Mouse (Mus musculus): Measurements from ENCODE around the gene Moap1. TPM values are rescaled to one million over a fixed set of nuclear protein-coding genes. Genes with fewer than 3 reads are reported as not detected.

Gene Moap1
- polyA plus RNA-seq, 1 experiment from 2014 or later: 28.1 TPM

DNA sequence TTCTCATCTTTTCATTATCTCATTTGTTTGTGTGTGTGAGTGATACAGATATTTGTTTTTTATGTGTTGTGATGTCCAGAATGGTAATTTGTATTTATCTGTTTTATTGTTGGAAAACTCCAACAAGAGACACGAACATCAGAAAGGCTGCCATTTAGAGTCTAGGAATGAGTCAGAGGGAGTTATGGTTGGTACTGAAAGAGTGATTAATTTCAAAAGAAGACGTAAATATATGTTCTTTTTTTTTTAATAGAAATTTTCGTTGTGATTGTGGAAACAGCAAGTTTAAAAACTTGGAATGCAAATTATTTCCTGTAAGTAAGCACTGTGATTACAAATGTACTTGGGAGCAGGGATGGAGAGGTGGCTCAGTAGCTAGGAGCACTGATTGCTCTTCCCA lies 18.2 kb upstream of the Moap1 start:
- Histone ChIP-seq H3K4me1 (peaks cover 21% of the 10 kb centered on the region), H3K4me3 (no peak overlapping the region), H3K36me3 (peaks cover 35% of the 10 kb centered on the region), H3K27ac (no peak overlapping the region), H3K9ac (no peak overlapping the region), H3K4me2 (replicated peaks) (no peak overlapping the region), H3K27me3 (no peaks in the 10 kb centered on the region), H3K9me3 (no peaks in the 10 kb centered on the region)
- WGBS: 87% methylated on average over 3 of the region's 3 CpGs
- ATAC-seq (ENCODE audit: low FRiP score, low read depth): no peak

DNA sequence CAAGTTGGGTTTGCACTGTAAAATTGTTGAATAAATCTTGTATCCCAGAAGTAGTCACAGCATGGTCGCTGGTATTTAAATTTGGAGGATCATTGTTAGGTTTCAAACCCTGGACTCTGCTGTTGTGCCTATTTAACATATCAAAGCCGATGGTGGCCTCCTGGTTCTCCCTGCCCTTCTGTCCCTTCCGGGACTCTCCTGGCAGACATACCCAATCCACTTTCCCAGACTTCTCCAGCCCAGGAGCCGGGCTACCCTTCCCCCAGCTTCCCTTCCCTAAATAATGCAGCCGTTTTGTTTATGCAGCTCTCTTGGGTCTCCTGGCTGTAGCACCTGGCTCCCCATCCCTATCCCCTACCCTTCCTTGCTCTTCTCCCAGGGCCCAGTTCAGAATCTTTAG lies 15.5 kb upstream of the Moap1 start:
- ATAC-seq (ENCODE audit: low FRiP score, low read depth): no peak
- WGBS: 3% methylated on average over 5 of the region's 5 CpGs
- no peaks in the 10 kb centered on the region for H3K9me3 ChIP-seq
- H3K27ac ChIP-seq: no peak overlapping the region
- H3K36me3 ChIP-seq: peaks cover 16% of the 10 kb centered on the region
- no peaks in the 10 kb centered on the region for H3K27me3 ChIP-seq
- H3K4me2 ChIP-seq (replicated peaks): peak overlapping the region; percentile 90
- peaks cover 27% of the 10 kb centered on the region for H3K4me1 ChIP-seq
- peak overlapping the region; percentile 87 for H3K9ac ChIP-seq
- peak overlapping the region; percentile 90 for H3K4me3 ChIP-seq

DNA sequence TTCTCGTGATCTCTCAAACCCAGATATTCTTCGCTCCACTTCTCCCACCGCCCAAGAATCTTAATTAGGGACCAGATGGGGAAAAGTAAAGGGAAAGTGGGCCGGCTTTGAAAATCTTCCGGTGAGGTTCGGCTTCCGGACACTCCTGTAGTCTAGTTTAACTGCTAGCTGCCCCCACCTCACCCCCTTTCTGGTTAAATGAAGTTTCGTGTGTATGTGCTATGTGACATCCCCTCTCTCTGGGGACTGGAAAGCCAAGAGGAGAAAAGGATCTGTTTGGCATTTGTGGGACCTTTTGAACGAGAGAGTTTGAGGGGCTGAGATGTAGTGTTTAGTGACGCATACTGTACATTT lies 14.9 kb upstream of the Moap1 start, which contains the start of gene Gm20604:
Gm20604 (minus strand) TSS at position 270 of the 354 bp plus-strand sequence.
- ATAC-seq (ENCODE audit: low FRiP score, low read depth): no peak
- Histone ChIP-seq H3K27me3 (no peaks in the 10 kb centered on the region), H3K27ac (peak within 1 kb of the TSS; percentile 83), H3K4me1 (peaks cover 27% of the 10 kb centered on the region), H3K9me3 (no peaks in the 10 kb centered on the region), H3K9ac (peak within 1 kb of the TSS; percentile 87), H3K36me3 (peaks cover 16% of the 10 kb centered on the region), H3K4me2 (replicated peaks) (peak within 1 kb of the TSS; percentile 90), H3K4me3 (peak within 1 kb of the TSS; percentile 90)
- under 1% methylated on average over 10 of the region's 10 CpGs for WGBS

DNA sequence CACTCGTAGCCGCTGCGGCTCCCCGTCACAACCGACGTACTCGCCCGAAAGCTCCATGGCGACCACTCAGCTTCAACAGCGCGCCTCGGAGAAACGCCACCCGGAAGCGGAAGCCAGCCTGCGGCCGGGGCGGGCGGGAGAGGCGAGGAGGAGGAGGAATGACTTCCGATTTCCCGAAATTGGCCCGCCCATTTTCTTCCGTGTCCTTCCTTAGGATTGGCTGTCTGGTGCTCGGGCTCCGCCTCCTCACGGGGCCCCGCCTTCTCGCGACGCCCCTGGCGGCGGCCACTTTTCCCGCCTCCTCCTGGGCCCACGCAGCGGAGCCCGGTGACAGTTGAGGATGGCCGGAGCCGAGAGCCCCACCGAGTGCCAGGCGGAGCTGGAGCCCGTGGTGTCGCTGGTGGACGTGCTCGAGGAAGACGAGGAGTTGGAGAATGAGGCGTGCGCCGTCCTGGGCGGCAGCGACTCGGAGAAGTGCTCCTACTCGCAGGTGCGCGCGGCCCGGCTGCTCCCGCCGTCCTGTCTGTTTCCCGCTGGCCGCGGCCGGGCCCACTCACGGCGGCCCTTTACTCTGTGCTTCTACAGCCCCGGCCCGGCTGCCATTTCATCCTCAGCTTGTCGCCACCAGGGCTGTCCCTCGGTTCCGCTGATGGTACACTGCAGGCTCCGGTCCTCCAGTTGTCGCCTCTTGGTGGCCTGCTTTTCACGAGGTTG lies 14.4 kb upstream of the Moap1 start, which contains the start of the genes Gm28051, Gon7 and Ubr7:
Gm28051 (minus strand) TSS at position 77 of the 714 bp plus-strand sequence.
Gon7 (minus strand) TSS at position 115 of the 714 bp plus-strand sequence.
Ubr7 (plus strand) TSS at position 279 of the 714 bp plus-strand sequence.
- H3K9me3 ChIP-seq: no peaks in the 10 kb centered on the region
- peaks cover 15% of the 10 kb centered on the region for H3K36me3 ChIP-seq
- no peaks in the 10 kb centered on the region for H3K27me3 ChIP-seq
- peak within 1 kb of the TSS; percentile 90 for H3K4me2 ChIP-seq (replicated peaks)
- peak; percentile 97 for ATAC-seq (ENCODE audit: low FRiP score, low read depth)
- H3K4me1 ChIP-seq: peaks cover 27% of the 10 kb centered on the region
- peak within 1 kb of the TSS; percentile 87 for H3K9ac ChIP-seq
- WGBS: under 1% methylated on average over 73 of the region's 73 CpGs
- H3K27ac ChIP-seq: peak within 1 kb of the TSS; percentile 83
- H3K4me3 ChIP-seq: peak within 1 kb of the TSS; percentile 90

DNA sequence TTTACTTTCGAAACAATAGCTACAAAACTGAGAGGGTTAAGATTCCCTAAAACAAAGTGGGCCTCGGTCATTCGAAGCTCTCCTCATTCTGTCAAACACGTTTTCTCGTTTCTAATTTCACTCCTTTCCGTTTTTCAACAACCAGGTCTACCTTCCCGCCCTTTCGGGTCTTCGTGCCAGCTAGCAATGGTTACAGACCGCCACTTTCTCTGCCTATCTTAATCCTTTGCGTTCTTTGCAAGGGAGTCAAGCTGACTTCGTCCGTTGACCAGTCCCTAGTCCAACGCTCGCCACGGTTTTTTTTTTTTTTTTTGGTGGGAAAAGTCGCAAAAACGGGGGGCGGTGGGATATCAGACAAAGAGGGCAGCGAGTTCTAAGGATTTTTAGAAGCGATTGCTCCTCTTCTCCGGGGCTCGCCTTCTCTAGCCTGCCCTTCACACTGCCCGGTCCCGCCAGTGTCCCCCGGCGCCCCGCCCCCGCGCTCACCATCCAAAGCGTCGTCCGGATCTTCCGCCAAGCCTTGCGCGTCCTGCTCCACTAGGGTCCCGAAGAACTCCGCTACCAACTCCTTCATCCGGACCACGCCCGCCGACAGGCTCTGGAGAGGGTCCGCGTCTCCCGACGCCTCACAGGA lies 13.7 kb upstream of the Moap1 start:
- peak overlapping the region; percentile 83 for H3K9ac ChIP-seq
- WGBS: under 1% methylated on average over 46 of the region's 46 CpGs
- peak; percentile 86; the same call in 1 of the 2 replicates for ATAC-seq (ENCODE audit: low FRiP score, low read depth)

DNA sequence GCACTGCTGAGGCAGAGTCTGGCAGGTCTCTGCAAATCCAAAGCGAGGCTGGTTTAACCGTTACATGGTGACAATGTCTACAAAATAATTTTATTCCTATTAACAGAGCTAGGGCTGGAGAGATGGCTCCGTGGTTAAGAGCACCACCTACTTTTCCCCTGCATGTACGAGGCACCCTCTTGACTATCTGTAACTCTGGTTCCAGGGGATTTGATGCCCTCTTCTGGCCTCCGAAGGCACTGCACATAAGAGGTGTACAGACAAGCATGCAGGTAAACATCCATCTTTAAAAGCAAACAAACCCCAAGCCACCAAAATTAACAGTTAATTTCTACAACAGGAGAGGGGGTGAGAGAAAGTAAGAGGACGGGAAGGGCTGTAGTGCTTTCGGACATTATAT lies 12.8 kb upstream of the Moap1 start:
- 81% methylated on average over 7 of the region's 7 CpGs for WGBS
- H3K4me3 ChIP-seq: peak overlapping the region; percentile 90
- no peaks in the 10 kb centered on the region for H3K9me3 ChIP-seq
- no peak overlapping the region for H3K27ac ChIP-seq
- H3K9ac ChIP-seq: peak overlapping the region; percentile 83; the same call in 1 of the 2 replicates
- H3K36me3 ChIP-seq: peaks cover 7% of the 10 kb centered on the region
- peak overlapping the region; percentile 72 for H3K4me2 ChIP-seq (replicated peaks)
- H3K27me3 ChIP-seq: no peaks in the 10 kb centered on the region
- H3K4me1 ChIP-seq: peaks cover 27% of the 10 kb centered on the region
- ATAC-seq (ENCODE audit: low FRiP score, low read depth): no peak

More for the DNA sequence above, 13.7 kb upstream of the Moap1 start:
- H3K27ac ChIP-seq: peak overlapping the region; percentile 83
- H3K36me3 ChIP-seq: peaks cover 8% of the 10 kb centered on the region
- H3K27me3 ChIP-seq: no peaks in the 10 kb centered on the region
- peak overlapping the region; percentile 72 for H3K4me2 ChIP-seq (replicated peaks)
- H3K4me1 ChIP-seq: peaks cover 27% of the 10 kb centered on the region
- H3K4me3 ChIP-seq: peak overlapping the region; percentile 90
- H3K9me3 ChIP-seq: no peaks in the 10 kb centered on the region

DNA sequence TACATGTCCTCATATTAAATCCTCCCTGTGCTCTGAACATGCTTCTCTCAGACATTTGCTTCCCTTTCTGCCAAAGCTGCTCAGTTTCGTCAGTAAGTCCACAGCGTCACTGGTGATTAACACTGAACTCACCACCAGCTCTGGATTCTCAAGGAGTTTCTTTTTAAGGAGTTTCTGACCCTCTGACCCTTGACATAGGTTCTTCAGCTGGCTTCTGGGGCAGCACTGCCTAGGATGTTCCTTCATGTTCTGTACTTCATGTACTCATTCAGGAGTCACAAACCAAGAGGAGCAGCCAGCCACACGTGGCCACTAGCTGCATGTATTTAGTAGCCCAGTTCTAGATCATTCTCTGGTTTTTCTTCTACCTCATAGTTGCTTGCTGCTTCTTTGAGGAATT lies 4.8 kb upstream of the Moap1 start:
- WGBS: 89% methylated on average over 3 of the region's 3 CpGs
- no peak for ATAC-seq (ENCODE audit: low FRiP score, low read depth)
- Histone ChIP-seq H3K9ac (no peak overlapping the region), H3K4me3 (no peak overlapping the region), H3K27ac (no peak overlapping the region), H3K4me2 (replicated peaks) (no peak overlapping the region), H3K9me3 (no peaks in the 10 kb centered on the region), H3K27me3 (no peaks in the 10 kb centered on the region), H3K36me3 (peaks cover 13% of the 10 kb centered on the region), H3K4me1 (peaks cover 10% of the 10 kb centered on the region)

DNA sequence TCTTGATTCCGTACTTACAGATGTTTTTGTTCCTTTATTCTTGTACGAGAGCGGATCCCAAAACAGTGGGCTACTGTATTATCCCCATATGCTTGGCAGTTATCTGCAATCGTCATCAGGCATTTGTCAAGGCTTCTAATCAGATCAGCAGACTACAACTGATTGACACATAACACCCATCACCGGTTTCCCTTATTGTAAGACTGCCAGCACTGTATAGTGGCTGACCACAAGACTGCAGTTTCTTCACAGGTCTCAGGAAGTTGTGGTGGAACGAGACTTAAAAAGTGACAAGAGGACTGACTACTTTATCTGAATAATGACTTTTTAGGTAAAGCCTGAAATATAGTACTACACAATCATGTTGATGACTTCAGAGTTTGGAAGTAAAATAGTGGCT lies 1.4 kb upstream of the Moap1 start:
- Histone ChIP-seq H3K4me2 (replicated peaks) (peak overlapping the region; percentile 78), H3K4me1 (peaks cover 20% of the 10 kb centered on the region), H3K4me3 (peak overlapping the region; percentile 81; the same call in 1 of the 2 replicates), H3K27me3 (no peaks in the 10 kb centered on the region), H3K36me3 (peaks cover 18% of the 10 kb centered on the region), H3K9me3 (no peaks in the 10 kb centered on the region), H3K9ac (peak overlapping the region; percentile 91; the same call in 1 of the 2 replicates), H3K27ac (no peak overlapping the region)
- 64% methylated on average over 6 of the region's 6 CpGs for WGBS
- ATAC-seq (ENCODE audit: low FRiP score, low read depth): no peak

DNA sequence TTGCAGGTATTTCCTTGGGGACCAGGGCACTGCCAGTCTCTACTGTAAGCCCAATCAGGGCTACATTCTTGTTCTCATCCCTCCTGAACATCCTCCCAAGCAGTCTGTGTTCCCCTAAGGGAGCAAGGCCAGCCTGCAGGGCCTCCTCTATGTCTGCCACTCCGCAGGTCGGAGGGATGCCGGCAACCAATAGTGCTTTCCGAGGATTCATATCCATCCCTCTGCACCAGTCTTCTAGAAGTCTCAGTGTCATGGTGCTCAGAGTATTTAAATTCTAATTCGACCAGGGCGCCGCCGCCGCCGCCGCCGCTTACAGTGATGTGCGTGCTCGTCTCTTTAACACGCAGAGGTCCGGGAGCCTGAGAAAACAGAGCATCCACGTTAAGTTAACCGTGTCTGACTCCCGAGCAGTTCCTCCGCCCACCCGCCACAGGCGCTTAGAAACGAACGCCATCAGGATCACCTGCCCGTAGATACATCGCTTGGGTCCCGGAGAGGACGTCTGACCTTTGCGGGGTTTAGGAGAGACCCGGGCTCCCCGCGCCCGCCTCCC lies 349 bp downstream of the Moap1 start:
- under 1% methylated on average over 33 of the region's 33 CpGs for WGBS
- peak overlapping the region; percentile 81 for H3K4me3 ChIP-seq
- no peaks in the 10 kb centered on the region for H3K9me3 ChIP-seq
- H3K9ac ChIP-seq: peak overlapping the region; percentile 91
- no peaks in the 10 kb centered on the region for H3K27me3 ChIP-seq
- H3K36me3 ChIP-seq: peaks cover 6% of the 10 kb centered on the region
- peak overlapping the region; percentile 78 for H3K4me2 ChIP-seq (replicated peaks)
- H3K27ac ChIP-seq: peak overlapping the region; percentile 85
- ATAC-seq (ENCODE audit: low FRiP score, low read depth): peak; percentile 52; the same call in 1 of the 2 replicates
- H3K4me1 ChIP-seq: peaks cover 20% of the 10 kb centered on the region

DNA sequence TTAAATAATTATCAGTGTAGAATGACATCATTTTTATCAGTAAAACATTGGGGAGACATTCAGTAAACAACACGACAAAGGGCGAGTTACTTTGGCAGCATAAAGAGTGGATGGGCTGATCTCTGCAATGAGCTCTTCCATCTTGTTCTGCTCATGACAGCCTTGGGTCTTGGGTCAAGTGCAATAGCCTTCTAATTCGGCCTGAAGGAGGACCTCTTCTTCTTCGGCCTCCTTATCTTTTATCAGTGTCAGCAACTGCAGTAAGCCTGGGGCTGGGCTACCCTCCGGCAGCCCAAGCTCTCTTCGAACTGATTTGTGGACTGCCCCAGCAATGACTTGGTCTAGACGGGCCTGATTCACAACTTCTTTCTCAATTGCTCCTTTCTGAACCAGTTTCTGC lies 1.4 kb downstream of the Moap1 start:
- H3K36me3 ChIP-seq: peaks cover 5% of the 10 kb centered on the region
- peaks cover 20% of the 10 kb centered on the region for H3K4me1 ChIP-seq
- H3K27ac ChIP-seq: no peak overlapping the region
- H3K4me2 ChIP-seq (replicated peaks): 0 out of 2 replicates have a peak overlapping the region, but pooled peaks have one; percentile 78
- no peak for ATAC-seq (ENCODE audit: low FRiP score, low read depth)
- H3K27me3 ChIP-seq: no peaks in the 10 kb centered on the region
- H3K9ac ChIP-seq: no peak overlapping the region
- 85% methylated on average over 7 of the region's 7 CpGs for WGBS
- no peak overlapping the region for H3K4me3 ChIP-seq
- no peaks in the 10 kb centered on the region for H3K9me3 ChIP-seq

DNA sequence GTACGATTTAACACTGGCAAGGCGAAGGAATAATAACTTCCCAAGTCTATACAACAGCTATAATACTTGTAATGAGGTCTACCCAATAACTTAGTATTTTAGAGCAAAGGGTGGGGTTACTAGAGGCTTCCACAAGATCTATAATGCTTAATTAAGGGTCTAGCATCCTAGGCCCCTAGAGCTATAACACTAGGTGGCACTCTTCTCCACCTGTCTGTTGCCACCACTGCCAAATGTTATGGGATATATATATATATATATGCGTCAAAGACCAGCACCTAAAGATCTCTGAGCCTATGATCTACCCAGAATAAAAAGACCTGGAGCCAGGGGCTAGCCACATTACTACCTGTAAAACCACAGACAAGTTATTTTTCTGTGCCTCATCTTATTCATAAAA lies 3.2 kb downstream of the Moap1 start:
- WGBS: 64% methylated on average over 3 of the region's 3 CpGs
- no peak for ATAC-seq (ENCODE audit: low FRiP score, low read depth)
- H3K4me3 ChIP-seq: no peak overlapping the region
- peaks cover 20% of the 10 kb centered on the region for H3K4me1 ChIP-seq
- H3K27me3 ChIP-seq: no peaks in the 10 kb centered on the region
- no peak overlapping the region for H3K4me2 ChIP-seq (replicated peaks)
- peaks cover 5% of the 10 kb centered on the region for H3K36me3 ChIP-seq
- no peak overlapping the region for H3K9ac ChIP-seq
- H3K9me3 ChIP-seq: no peaks in the 10 kb centered on the region
- H3K27ac ChIP-seq: no peak overlapping the region

DNA sequence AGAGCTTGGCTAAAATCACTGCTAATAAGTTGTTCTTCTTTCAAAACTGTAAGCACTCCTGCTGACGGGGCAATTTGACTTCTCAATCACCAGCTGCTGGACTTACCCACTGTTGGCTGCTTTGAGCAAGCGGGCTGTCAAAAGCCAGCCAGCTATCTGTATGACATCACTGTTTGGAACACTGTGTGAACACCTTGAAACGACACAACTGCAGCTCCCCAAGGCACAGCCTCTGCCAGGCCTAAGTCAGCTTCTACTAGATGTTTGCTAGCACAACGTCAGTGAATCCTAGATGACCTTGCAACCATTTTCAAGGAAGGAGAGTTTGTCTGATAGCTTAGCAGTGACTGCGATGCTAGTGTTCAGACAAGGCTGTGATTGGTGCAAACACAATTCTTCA lies 4.4 kb downstream of the Moap1 start:
- no peak for ATAC-seq (ENCODE audit: low FRiP score, low read depth)
- Histone ChIP-seq H3K4me1 (peaks cover 11% of the 10 kb centered on the region), H3K9me3 (no peaks in the 10 kb centered on the region), H3K36me3 (peaks cover 5% of the 10 kb centered on the region), H3K9ac (no peak overlapping the region), H3K27ac (no peak overlapping the region), H3K4me3 (no peak overlapping the region), H3K27me3 (no peaks in the 10 kb centered on the region), H3K4me2 (replicated peaks) (no peak overlapping the region)
- WGBS: 74% methylated on average over 5 of the region's 5 CpGs

All from limb, embryonic 13.5 days (tissue).